Mouse (Mus musculus) G1E-ER4 (cell line): Measurements from ENCODE around the gene Igsf9. TPM values are rescaled to one million over a fixed set of nuclear protein-coding genes. Genes with fewer than 3 reads are reported as not detected.

Experiments used
- GATA1 ChIP-seq: IDR thresholded peaks from one replicate; pipeline ENCODE4 v1.8.0; 2012; ENCODE audit warnings: low read length, inconsistent platforms
- polyA plus RNA-seq: library from polyadenylated mRNA; stranded (reverse); fragments of >175 nt; gene quantifications from 2 replicates; pipeline ENCODE4 v1.2.3, GENCODE M21; 2012

Igsf9 gene
- polyA plus RNA-seq, 1 experiment = not detected

- no peak for TF ChIP-seq GATA1
Observed at GRCm38 (mm10) chr1:172502145-172503110, 20.8 kb downstream of the Igsf9 start.

GRCm38 (mm10) chr1:172503111-172503997 lies 21.8 kb downstream of the Igsf9 start:
- no peak for TF ChIP-seq GATA1

GRCm38 (mm10) chr1:172504756-172505155 lies 23.2 kb downstream of the Igsf9 start:
- TF ChIP-seq GATA1 = no peak

- no peak for TF ChIP-seq GATA1
Observed at GRCm38 (mm10) chr1:172507001-172507400, 25.4 kb downstream of the Igsf9 start.

- TF ChIP-seq GATA1 = no peak
Observed at GRCm38 (mm10) chr1:172507701-172508100, 26.1 kb downstream of the Igsf9 start.

- TF ChIP-seq GATA1 = peak; percentile 68
Observed at GRCm38 (mm10) chr1:172508172-172508571, 26.6 kb downstream of the Igsf9 start.

GRCm38 (mm10) chr1:172509235-172509634 lies 27.6 kb downstream of the Igsf9 start:
- no peak for TF ChIP-seq GATA1

- no peak for TF ChIP-seq GATA1
Observed at GRCm38 (mm10) chr1:172509983-172510382, 28.4 kb downstream of the Igsf9 start.

GRCm38 (mm10) chr1:172510421-172510972 lies 28.9 kb downstream of the Igsf9 start:
- TF ChIP-seq GATA1 = no peak

- TF ChIP-seq GATA1 = no peak
Observed at GRCm38 (mm10) chr1:172512962-172513361, 31.4 kb downstream of the Igsf9 start.

- TF ChIP-seq GATA1 = peak; percentile 17
Observed at GRCm38 (mm10) chr1:172513525-172514212, 32.1 kb downstream of the Igsf9 start.

- TF ChIP-seq GATA1 = no peak
Observed at GRCm38 (mm10) chr1:172514213-172514529, 32.6 kb downstream of the Igsf9 start.

GRCm38 (mm10) chr1:172514551-172515268 lies 33.1 kb downstream of the Igsf9 start:
- no peak for TF ChIP-seq GATA1

- no peak for TF ChIP-seq GATA1
Observed at GRCm38 (mm10) chr1:172515396-172515795, 33.8 kb downstream of the Igsf9 start.

GRCm38 (mm10) chr1:172518013-172518412 lies 36.4 kb downstream of the Igsf9 start:
- no peak for TF ChIP-seq GATA1
